Mouse (Mus musculus) heart, embryonic 15.5 days (tissue): ENCODE measurements around the gene Ndufb10. TPM values are rescaled to one million over a fixed set of nuclear protein-coding genes. Genes with fewer than 3 reads are reported as not detected.

ENCODE experiments used
- ATAC-seq: fragments of 200-750 bp; cut with Nextera tagmentation; replicated peaks from 2 replicates; pipeline ENCODE4 v1.8.0; 2017; ENCODE audit warnings: low read depth, moderate TSS enrichment; ENCODE audit not compliant: insufficient number of reproducible peaks, insufficient read depth, low FRiP score
- H3K27ac ChIP-seq: fragments of 300-500 bp; sonication (generic); 2 replicates; pipeline ENCODE4 v1.5.1; 2015; ENCODE audit warnings: mild to moderate bottlenecking, inconsistent platforms
- H3K27me3 ChIP-seq: fragments of 300-500 bp; sonication (generic); 2 replicates; pipeline ENCODE4 v1.6.1; 2015; ENCODE audit warnings: inconsistent platforms
- H3K36me3 ChIP-seq: fragments of 300-500 bp; sonication (generic); 2 replicates; pipeline ENCODE4 v1.6.1; 2015; ENCODE audit warnings: mild to moderate bottlenecking, inconsistent platforms
- H3K4me1 ChIP-seq: fragments of 300-500 bp; sonication (generic); replicated peaks from 2 replicates; pipeline ENCODE4 v1.6.1; 2015; ENCODE audit warnings: inconsistent platforms
- H3K4me2 ChIP-seq: fragments of 300-500 bp; sonication (generic); 2 replicates; pipeline ENCODE4 v1.6.1; 2015; ENCODE audit warnings: inconsistent platforms, mild to moderate bottlenecking, moderate library complexity
- H3K4me3 ChIP-seq: fragments of 300-500 bp; sonication (generic); 2 replicates; pipeline ENCODE4 v1.5.1; 2015; ENCODE audit warnings: mild to moderate bottlenecking, inconsistent platforms
- H3K9ac ChIP-seq: fragments of 300-500 bp; sonication (generic); 2 replicates; pipeline ENCODE4 v1.6.1; 2015; ENCODE audit warnings: mild to moderate bottlenecking, inconsistent platforms
- H3K9me3 ChIP-seq: fragments of 300-500 bp; sonication (generic); replicated peaks from 2 replicates; pipeline ENCODE4 v1.6.1; 2016; ENCODE audit warnings: inconsistent platforms
- WGBS: fragments of 180-500 bp; shearing (Covaris S2); methylation state at CpG from one replicate; pipeline ENCODE4 v1.1.7; 2015; ENCODE audit warnings: mixed read lengths; 5-methylcytosine and 5-hydroxymethylcytosine counted together
- polyA plus RNA-seq: library from polyadenylated mRNA; unstranded; fragments of >200 nt; fragmentation: Nextera tagmentation; extraction: Ambion mirVana; gene quantifications from 2 replicates; pipeline ENCODE4 v1.2.1, GENCODE M21; 2015

Gene Ndufb10
- polyA plus RNA-seq, 1 experiment from 2014 or later = 528 TPM

- H3K27ac ChIP-seq = no peak overlapping the region
- no peak overlapping the region for H3K4me3 ChIP-seq
- 93% methylated on average over 3 of the region's 3 CpGs for WGBS
- H3K9ac ChIP-seq = no peak overlapping the region
- no peaks in the 10 kb centered on the region for H3K9me3 ChIP-seq
- no peak for ATAC-seq
- peaks cover 18% of the 10 kb centered on the region for H3K4me1 ChIP-seq
- peaks cover 35% of the 10 kb centered on the region for H3K36me3 ChIP-seq
- no peaks in the 10 kb centered on the region for H3K27me3 ChIP-seq
- no peak overlapping the region for H3K4me2 ChIP-seq
These were observed 18.5 kb downstream of the Ndufb10 start for GRCm38 (mm10) chr17:24705821-24706220.

DNA sequence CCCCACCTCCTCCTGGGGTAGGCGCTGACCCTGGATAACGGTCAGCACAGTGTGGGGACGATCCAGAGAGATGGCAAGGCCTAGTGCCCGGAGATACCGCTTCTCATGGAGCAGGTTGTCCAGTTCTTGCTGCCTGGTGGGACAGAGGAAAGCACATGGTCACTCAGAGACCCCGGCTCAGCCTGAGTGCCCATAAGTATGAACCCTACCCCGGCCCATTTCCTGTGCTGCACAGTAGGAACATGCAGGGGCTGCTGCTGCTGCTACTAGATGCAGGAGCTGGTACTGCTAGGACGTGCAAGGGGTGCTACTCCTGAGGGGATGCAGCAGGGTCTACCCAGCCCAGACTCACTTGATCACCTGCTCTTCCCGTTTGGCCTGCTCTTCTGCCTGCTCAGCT is 23.0 kb downstream of the Ndufb10 start:
- WGBS = 93% methylated on average over 9 of the region's 9 CpGs
- no peak for ATAC-seq
- H3K4me1 ChIP-seq = peaks cover 15% of the 10 kb centered on the region
- H3K9ac ChIP-seq = no peak overlapping the region
- no peak overlapping the region for H3K27ac ChIP-seq
- H3K9me3 ChIP-seq = no peaks in the 10 kb centered on the region
- H3K27me3 ChIP-seq = no peaks in the 10 kb centered on the region
- H3K36me3 ChIP-seq = peaks cover 49% of the 10 kb centered on the region
- no peak overlapping the region for H3K4me3 ChIP-seq
- no peak overlapping the region for H3K4me2 ChIP-seq

DNA sequence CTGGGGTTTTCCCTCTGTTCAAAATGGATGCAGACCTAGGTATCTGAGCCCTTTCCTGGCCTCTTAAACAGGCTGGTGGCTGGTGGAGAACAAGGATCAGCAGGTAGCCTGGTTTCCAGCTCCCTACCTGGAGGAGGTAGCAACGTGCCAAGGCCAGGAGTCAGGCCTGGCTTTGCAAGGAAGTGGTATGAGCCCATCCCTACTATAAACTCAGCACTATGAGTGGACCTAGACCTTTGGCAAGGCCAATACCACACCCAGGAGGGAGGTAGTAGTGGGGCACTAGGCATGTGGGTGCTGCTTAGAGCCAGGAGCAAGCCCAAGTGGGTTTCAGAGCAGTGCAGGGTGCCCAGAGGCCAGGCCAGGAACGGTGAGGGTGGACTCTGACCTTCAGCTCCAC is 24.8 kb downstream of the Ndufb10 start:
- no peaks in the 10 kb centered on the region for H3K9me3 ChIP-seq
- H3K27me3 ChIP-seq = no peaks in the 10 kb centered on the region
- no peak overlapping the region for H3K4me3 ChIP-seq
- H3K4me1 ChIP-seq = peaks cover 18% of the 10 kb centered on the region
- WGBS = 85% methylated on average over 2 of the region's 2 CpGs
- peaks cover 46% of the 10 kb centered on the region for H3K36me3 ChIP-seq
- no peak overlapping the region for H3K27ac ChIP-seq
- no peak overlapping the region for H3K4me2 ChIP-seq
- no peak overlapping the region for H3K9ac ChIP-seq
- no peak for ATAC-seq

DNA sequence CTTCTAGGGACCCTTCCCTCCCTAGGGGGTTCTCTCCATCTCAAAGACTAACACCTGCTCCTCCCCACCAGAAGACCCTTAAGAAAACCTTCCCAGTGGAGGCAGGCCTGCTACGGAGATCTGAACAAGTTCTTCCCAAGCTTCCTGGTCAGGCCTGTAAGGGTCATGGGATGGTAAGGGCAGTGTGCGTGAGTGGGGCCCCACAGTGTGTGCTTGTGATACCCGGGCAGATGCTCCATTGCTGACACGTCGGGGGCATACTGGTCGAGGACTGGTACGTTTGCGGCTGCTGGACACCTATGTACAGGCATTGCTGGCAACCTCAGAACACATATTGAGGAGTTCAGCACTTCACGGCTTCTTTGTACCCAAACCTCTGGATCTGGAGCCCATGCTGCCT is 25.6 kb downstream of the Ndufb10 start:
- H3K4me3 ChIP-seq = no peak overlapping the region
- H3K27ac ChIP-seq = no peak overlapping the region
- H3K4me2 ChIP-seq = no peak overlapping the region
- peaks cover 21% of the 10 kb centered on the region for H3K4me1 ChIP-seq
- WGBS = 67% methylated on average over 9 of the region's 9 CpGs
- no peaks in the 10 kb centered on the region for H3K27me3 ChIP-seq
- no peak overlapping the region for H3K9ac ChIP-seq
- H3K9me3 ChIP-seq = no peaks in the 10 kb centered on the region
- ATAC-seq = no peak
- H3K36me3 ChIP-seq = peaks cover 39% of the 10 kb centered on the region

GRCm38 (mm10) chr17:24697985-24698384 is 26.3 kb downstream of the Ndufb10 start:
- H3K4me2 ChIP-seq = no peak overlapping the region
- peaks cover 39% of the 10 kb centered on the region for H3K36me3 ChIP-seq
- no peak for ATAC-seq
- no peak overlapping the region for H3K27ac ChIP-seq
- WGBS = 21% methylated on average over 5 of the region's 5 CpGs
- peaks cover 21% of the 10 kb centered on the region for H3K4me1 ChIP-seq
- H3K27me3 ChIP-seq = no peaks in the 10 kb centered on the region
- no peak overlapping the region for H3K4me3 ChIP-seq
- no peaks in the 10 kb centered on the region for H3K9me3 ChIP-seq
- H3K9ac ChIP-seq = no peak overlapping the region

GRCm38 (mm10) chr17:24696011-24696697 is 28.1 kb downstream of the Ndufb10 start, which contains the start of the genes Gfer and Noxo1:
Gene Gfer, minus strand, starts transcription at chr17:24696156.
Gene Noxo1, plus strand, starts transcription at chr17:24696234.
- peaks cover 21% of the 10 kb centered on the region for H3K4me1 ChIP-seq
- ATAC-seq = peak; percentile 94
- WGBS = under 1% methylated on average over 62 of the region's 76 CpGs

DNA sequence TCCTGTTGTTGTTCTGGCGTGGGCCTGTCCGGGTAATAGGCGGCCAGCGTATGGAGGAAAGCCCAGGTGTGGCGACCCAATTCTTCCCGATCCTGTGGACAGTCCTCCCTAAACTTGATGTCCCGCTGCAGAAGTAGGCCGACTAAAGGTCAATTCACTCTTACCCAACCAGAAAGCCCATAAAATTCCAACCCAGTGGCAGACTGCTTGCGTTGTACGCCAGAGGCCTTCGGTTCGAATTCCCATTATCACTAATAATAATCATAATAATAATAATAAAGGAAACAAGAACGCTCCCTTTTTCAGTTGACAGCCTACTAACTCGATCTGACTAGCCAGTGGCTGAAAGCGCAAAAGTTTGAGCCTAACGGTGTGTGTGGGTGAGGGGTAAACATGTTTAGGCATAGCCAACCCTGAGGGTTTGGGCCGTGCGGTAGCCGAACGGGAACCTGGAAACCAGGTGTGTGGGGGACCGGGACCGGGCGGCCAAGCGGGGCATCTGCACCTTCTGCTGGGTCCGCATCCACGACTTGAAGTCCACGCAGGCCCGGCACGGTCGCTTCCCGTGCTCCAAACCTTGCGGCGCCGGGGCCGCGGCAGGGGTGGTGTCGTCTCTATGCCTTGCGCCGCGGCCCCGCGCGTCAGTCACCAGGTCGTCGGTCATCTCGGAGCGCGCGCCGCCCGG is 28.8 kb downstream of the Ndufb10 start:
- Histone ChIP-seq H3K27ac (peak overlapping the region; percentile 81), H3K4me2 (peak overlapping the region; percentile 92), H3K9ac (peak overlapping the region; percentile 76), H3K4me1 (peaks cover 21% of the 10 kb centered on the region), H3K9me3 (no peaks in the 10 kb centered on the region), H3K36me3 (peaks cover 17% of the 10 kb centered on the region), H3K27me3 (peaks cover 8% of the 10 kb centered on the region), H3K4me3 (peak overlapping the region; percentile 76)
- no peak; the same call in 1 of the 2 replicates for ATAC-seq
- WGBS = 13% methylated on average over 31 of the region's 51 CpGs

More at GRCm38 (mm10) chr17:24696011-24696697, 28.1 kb downstream of the Ndufb10 start, which contains the start of the genes Gfer and Noxo1:
- no peaks in the 10 kb centered on the region for H3K9me3 ChIP-seq
- peak within 1 kb of the TSS; percentile 76 for H3K9ac ChIP-seq
- H3K27me3 ChIP-seq = peaks cover under 1% of the 10 kb centered on the region; the same call in 1 of the 2 replicates
- H3K4me3 ChIP-seq = peak within 1 kb of the TSS; percentile 76
- H3K36me3 ChIP-seq = peaks cover 24% of the 10 kb centered on the region
- peak within 1 kb of the TSS; percentile 92 for H3K4me2 ChIP-seq
- H3K27ac ChIP-seq = peak within 1 kb of the TSS; percentile 81

GRCm38 (mm10) chr17:24692385-24692784 is 31.9 kb downstream of the Ndufb10 start:
- Histone ChIP-seq H3K9me3 (no peaks in the 10 kb centered on the region), H3K9ac (no peak overlapping the region), H3K36me3 (peaks cover 7% of the 10 kb centered on the region; the same call in 1 of the 2 replicates), H3K27ac (no peak overlapping the region), H3K4me1 (peaks cover 32% of the 10 kb centered on the region), H3K4me2 (no peak overlapping the region), H3K4me3 (no peak overlapping the region), H3K27me3 (peaks cover 38% of the 10 kb centered on the region)
- 84% methylated on average over 5 of the region's 5 CpGs for WGBS
- no peak for ATAC-seq

DNA sequence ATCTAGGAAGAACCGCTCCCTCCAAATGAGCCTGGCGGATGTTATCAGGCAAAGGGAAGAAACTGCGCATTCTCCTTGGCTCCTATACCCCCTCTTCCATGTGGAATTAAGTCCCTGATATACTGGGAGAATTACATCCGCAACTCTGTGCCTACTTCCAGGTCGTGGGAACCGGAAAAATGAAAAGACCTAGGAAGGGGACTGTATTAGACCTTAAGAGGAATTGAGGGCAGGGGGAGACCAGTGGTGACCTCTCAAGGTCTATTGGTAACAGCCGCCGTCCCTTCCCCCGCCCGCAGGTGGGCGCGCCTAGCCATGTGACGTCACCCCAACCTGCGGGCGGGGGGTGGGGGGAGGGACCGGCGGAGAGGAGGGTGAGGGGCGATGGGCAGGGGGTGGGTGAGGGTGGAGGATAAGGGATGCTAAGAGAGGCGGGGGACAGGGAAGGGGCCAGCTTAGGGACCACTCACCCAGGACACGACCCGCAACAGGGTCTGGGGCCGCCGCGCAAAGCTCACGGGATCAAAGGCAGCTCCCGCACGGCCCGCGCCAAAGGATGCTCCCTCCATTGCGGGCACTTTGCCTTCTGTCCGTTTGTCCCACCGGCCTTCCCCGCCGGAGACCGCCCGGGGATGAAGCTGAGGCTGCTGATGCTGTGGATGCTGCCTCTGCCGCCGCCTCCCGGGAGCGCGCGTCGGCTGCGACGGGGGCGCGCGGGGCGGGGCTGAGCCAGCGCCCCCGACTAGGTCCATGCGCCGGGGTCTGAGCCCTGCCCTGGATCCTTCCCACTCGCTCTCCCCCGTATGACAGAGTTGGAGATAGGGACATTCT is 34.8 kb downstream of the Ndufb10 start, which contains the start of gene Syngr3:
Syngr3 (minus strand) TSS at position 705 of the 831 bp plus-strand sequence.
- H3K27ac ChIP-seq = no peak within 1 kb of the TSS
- H3K9me3 ChIP-seq = no peaks in the 10 kb centered on the region
- H3K4me3 ChIP-seq = peak within 1 kb of the TSS; percentile 53
- H3K36me3 ChIP-seq = peaks cover 7% of the 10 kb centered on the region; the same call in 1 of the 2 replicates
- H3K4me2 ChIP-seq = peak within 1 kb of the TSS; percentile 89
- WGBS = under 1% methylated on average over 54 of the region's 55 CpGs
- H3K9ac ChIP-seq = peak within 1 kb of the TSS; percentile 41
- H3K4me1 ChIP-seq = peaks cover 23% of the 10 kb centered on the region
- H3K27me3 ChIP-seq = peaks cover 50% of the 10 kb centered on the region
- ATAC-seq = no peak

DNA sequence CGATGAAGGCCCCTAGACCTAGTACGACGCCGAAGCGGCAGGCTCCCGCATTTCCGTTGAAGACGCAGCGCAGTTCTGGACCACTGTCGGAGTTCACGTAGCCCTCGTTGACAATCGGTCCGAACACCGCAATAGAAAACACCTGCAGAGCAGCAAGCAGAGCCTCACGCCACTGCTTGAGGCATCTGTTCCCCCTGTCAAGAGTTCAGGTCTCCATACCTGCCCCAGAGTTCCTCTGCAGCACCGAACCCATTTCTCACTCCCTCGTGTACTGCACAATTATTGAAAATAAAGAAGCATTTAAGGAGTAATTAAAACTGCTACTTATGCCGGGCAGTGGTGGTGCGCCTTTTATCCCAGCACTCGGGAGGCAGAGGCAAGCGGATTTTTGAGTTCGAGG is 36.7 kb downstream of the Ndufb10 start:
- peak overlapping the region; percentile 12; the same call in 1 of the 2 replicates for H3K9ac ChIP-seq
- H3K4me3 ChIP-seq = peak overlapping the region; percentile 41
- WGBS = 21% methylated on average over 23 of the region's 23 CpGs
- H3K27ac ChIP-seq = no peak overlapping the region
- H3K4me1 ChIP-seq = peaks cover 20% of the 10 kb centered on the region
- no peaks in the 10 kb centered on the region for H3K9me3 ChIP-seq
- no peak for ATAC-seq
- peak overlapping the region; percentile 65 for H3K4me2 ChIP-seq
- H3K36me3 ChIP-seq = peaks cover under 1% of the 10 kb centered on the region; the same call in 1 of the 2 replicates
- H3K27me3 ChIP-seq = peaks cover 50% of the 10 kb centered on the region
